Mouse (Mus musculus): ENCODE measurements around the gene Ifngr1. TPM values are rescaled to one million over a fixed set of nuclear protein-coding genes. Genes with fewer than 3 reads are reported as not detected.
A peak's percentile ranks its signal among the peaks of the same experiment; 100 is the strongest.

The Ifngr1 gene
- 115 TPM for polyA plus RNA-seq (2021)

DNA sequence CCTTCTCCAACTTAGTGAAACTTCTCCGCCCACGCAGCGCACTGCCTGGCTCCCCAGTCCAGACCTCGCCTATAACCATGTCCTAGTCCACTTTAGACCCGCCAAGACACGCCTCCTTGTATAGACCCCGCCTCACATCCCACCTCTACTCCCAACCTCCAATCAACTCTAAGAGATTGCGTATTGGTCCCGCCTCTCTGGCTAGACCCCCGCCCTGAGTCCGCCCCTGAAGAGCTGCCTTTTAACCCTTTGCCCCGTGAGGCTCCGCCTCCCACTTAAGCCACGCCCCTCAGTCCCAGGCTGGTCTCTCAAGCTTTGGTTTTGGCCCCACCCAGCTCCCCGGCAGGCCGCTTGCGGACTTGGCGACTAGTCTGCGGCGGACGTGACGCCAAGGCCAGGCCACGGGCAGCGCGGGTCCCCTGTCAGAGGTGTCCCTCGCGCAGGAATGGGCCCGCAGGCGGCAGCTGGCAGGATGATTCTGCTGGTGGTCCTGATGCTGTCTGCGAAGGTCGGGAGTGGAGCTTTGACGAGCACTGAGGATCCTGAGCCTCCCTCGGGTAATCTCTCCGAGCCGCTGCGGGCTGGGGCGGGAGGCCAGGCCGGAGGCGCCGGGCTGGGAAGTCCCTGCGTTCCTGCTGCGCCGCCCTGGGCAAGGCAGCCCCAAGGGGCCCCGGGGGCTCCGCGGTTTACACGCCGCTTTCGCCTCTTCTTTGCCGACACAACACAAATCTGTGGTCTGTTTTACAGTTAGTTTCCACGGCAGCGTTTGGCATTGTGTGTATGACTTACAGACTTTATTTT, at the start of gene Ifngr1:
TSS of gene Ifngr1 (plus strand) at position 309 of the 801 bp plus-strand sequence.
- CTCF ChIA-PET: interaction anchor here (0.8 to 1.5 kb wide), 5 partner anchors 11 to 66 kb away, joined by 3 to 4 read pairs (median 3); no protein-coding TSS in a partner anchor
- TF ChIP-seq CTCF (IDR thresholded peaks at IDR 0.05): no peak
- H3K27me3 ChIP-seq: no peaks in the 10 kb centered on the region
- in situ Hi-C loops (cut with MboI; ENCODE audit: low pct_unique_long_range_greater_than_20kb): loop anchor here (10.0 kb wide), 1 partner anchor 347 kb away; no protein-coding TSS in a partner anchor
- DNase-seq (ENCODE audit: low read depth, low spot score): peak; percentile 97
- POLR2A ChIA-PET: no interaction called here
- peak; percentile 95 for ATAC-seq

DNA sequence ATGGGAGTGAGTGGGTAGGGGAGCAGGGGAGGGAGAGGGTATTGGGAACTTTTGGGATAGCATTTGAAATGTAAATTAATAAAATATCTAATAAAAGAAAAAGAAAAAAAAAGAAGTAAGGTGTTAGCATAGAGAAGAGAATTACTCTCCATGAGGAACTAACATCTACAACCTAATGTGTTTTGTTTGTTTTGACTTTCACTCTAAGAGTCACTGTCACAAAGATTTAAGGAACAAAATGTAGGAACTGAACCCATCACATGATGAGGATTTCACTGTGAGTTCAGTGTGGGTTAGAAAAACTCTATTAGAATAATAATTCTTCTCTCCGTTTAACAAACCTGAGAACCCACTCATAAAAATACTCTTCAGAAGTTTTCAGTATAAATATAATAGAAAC, 44.9 kb upstream of the Ifngr1 start:
- ChIA-PET CTCF (no interaction called here), POLR2A (no interaction called here)
- no peaks in the 10 kb centered on the region for H3K27me3 ChIP-seq
- in situ Hi-C loops (cut with MboI; ENCODE audit: low pct_unique_long_range_greater_than_20kb): no loop called here
- no peak for TF ChIP-seq CTCF (IDR thresholded peaks at IDR 0.05)
- DNase-seq (ENCODE audit: low read depth, low spot score) (no peak), ATAC-seq (no peak)

DNA sequence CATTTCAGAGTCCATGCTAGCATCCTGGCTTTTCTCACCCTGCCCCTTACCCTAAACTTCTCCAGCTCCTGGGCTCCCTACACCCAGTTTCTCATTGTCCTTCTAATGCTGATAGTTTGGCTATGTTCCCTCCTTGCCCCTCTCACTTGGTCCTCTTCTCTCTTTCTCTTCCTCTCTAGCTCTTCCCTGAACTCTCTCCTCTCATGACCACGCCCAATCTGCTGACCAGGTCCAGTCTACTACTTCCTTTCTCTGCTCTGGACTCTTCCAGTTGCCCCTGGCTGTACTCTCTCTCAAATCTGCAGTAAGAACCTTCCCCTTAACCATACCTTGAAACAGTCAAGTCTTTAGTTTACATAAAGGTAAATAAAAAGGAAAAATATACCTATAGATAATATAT, 43.7 kb upstream of the Ifngr1 start:
- no peak for DNase-seq (ENCODE audit: low read depth, low spot score)
- no peak for ATAC-seq
- TF ChIP-seq CTCF (IDR thresholded peaks at IDR 0.05): no peak
- in situ Hi-C loops (cut with MboI; ENCODE audit: low pct_unique_long_range_greater_than_20kb): no loop called here
- POLR2A ChIA-PET: interaction anchor here (0.7 kb wide), 1 partner anchor 14 kb away, joined by 3 read pairs; no protein-coding TSS in a partner anchor
- CTCF ChIA-PET: no interaction called here
- H3K27me3 ChIP-seq: no peaks in the 10 kb centered on the region

DNA sequence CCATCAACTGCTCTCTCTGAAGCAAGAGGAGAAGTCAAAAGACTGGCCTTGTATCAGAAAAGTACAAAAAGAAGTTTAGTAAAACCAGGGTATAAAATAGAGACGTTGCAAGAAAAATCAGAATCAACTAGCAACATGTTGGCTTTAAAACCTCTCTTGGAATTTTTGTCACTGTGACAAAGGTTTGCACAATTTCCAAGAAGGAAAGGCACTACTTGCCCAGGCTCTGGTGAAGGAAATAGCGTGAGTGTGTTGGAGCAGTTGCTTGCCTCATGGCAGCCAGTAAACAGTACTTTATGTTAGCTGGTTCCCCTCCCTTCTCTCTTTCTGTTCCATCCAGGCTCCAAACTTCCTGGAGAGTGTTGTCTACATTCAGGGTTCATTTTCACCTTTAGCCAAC, 43.3 kb upstream of the Ifngr1 start:
- in situ Hi-C loops (cut with MboI; ENCODE audit: low pct_unique_long_range_greater_than_20kb): no loop called here
- no peaks in the 10 kb centered on the region for H3K27me3 ChIP-seq
- ATAC-seq (no peak), DNase-seq (ENCODE audit: low read depth, low spot score) (no peak)
- CTCF ChIA-PET: no interaction called here
- POLR2A ChIA-PET: interaction anchor here (0.7 kb wide), 1 partner anchor 13 kb away, joined by 3 read pairs; no protein-coding TSS in a partner anchor
- no peak for TF ChIP-seq CTCF (IDR thresholded peaks at IDR 0.05)

DNA sequence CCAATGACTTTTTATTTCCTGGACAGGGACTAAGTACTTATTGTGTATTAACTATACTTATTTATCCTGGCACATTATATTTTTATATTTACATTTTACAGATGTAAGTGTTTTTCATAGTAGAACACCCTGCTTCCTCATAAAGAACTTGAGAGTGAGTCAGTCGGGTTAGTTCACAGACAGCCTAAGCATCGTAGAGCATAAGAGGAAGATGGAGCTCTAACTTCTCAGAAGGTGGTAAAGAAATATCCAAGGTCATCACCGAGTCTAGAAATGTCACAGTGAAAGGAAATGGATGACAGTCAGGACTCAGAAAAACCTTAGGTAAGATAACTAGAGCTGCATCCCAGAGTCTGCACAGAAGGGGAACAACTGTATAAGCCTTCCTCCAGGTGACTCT, 40.2 kb upstream of the Ifngr1 start:
- in situ Hi-C loops (cut with MboI; ENCODE audit: low pct_unique_long_range_greater_than_20kb): no loop called here
- H3K27me3 ChIP-seq: no peaks in the 10 kb centered on the region
- DNase-seq (ENCODE audit: low read depth, low spot score) (no peak), ATAC-seq (no peak)
- POLR2A ChIA-PET: no interaction called here
- CTCF ChIA-PET: interaction anchor here (1.3 kb wide), 1 partner anchor 10 kb away, joined by 3 read pairs; no protein-coding TSS in a partner anchor
- no peak for TF ChIP-seq CTCF (IDR thresholded peaks at IDR 0.05)

DNA sequence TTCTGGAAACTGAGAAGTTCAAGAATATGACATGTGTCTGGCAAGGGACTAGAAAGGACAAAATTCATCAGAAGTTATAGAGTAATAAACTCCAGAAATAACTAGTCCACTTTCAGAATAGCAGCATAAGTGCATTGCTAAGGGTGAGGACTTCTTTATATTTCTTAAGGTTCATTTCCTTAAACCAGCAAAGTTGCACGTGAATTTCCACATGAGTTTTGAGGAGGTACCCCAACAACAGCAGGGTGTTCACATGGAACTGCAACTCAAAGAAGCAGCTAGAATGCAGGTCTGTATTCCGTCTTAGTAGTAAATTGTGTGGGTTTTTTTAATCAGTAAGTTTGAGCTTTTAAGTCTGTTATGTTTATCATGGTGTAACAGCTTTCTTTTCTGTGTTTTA, 37.9 kb upstream of the Ifngr1 start:
- no peak for DNase-seq (ENCODE audit: low read depth, low spot score)
- POLR2A ChIA-PET: no interaction called here
- CTCF ChIA-PET: no interaction called here
- ATAC-seq: no peak
- in situ Hi-C loops (cut with MboI; ENCODE audit: low pct_unique_long_range_greater_than_20kb): no loop called here
- no peaks in the 10 kb centered on the region for H3K27me3 ChIP-seq
- no peak for TF ChIP-seq CTCF (IDR thresholded peaks at IDR 0.05)

DNA sequence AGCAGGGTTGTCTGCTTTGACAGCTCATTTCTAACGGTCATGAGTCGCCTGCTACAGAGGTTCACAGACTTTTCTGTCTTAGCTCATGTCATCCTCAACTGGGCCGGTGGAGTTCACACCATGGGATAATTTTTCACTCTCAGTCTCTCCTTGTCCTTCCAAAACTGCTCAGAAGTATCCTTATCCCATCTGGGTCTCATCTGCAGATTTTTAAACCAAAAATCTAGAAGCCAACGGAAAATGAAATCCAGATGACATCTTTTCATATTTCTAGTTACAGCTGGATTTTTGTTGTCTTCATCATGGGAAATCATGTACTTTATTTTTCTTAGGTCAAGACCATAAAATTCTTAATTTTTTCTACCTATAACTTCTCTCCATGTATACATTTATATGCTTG, 34.1 kb upstream of the Ifngr1 start:
- in situ Hi-C loops (cut with MboI; ENCODE audit: low pct_unique_long_range_greater_than_20kb): no loop called here
- ChIA-PET POLR2A (no interaction called here), CTCF (interaction anchor here (1.6 kb wide), 1 partner anchor 12 kb away, joined by 4 read pairs; no protein-coding TSS in a partner anchor)
- TF ChIP-seq CTCF (IDR thresholded peaks at IDR 0.05): no peak
- DNase-seq (ENCODE audit: low read depth, low spot score) (no peak), ATAC-seq (no peak)
- H3K27me3 ChIP-seq: no peaks in the 10 kb centered on the region

DNA sequence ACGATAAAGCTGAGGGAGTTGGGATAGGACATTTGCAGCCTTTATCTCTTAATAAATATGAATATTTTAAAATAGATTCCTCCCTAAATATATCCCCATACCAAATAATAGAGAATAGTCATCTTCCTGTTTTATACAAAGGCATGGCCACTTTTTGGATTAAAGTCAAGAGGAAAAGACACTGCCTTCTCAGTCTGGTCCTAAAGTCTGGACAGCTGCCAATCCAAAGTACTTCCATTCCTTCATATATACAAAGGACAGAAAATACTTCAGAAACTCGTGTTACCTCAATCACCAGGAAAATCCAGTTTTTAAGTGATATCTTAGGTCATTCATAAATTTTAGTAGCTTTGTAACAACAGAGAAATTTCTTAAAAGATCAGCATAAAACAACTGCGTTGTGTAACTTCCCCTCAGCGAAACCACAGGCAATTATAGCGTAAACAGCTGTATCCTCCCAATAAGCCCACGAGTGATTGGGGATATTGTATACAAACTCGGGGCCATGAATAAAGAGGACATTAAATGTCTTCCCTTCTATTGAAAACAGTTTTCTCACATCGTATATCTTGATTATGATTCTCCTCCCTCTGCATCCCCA, 32.1 kb upstream of the Ifngr1 start:
- ATAC-seq: no peak
- in situ Hi-C loops (cut with MboI; ENCODE audit: low pct_unique_long_range_greater_than_20kb): no loop called here
- ChIA-PET CTCF (no interaction called here), POLR2A (interaction anchor here (0.6 kb wide), 1 partner anchor 49 kb away, joined by 5 read pairs; no protein-coding TSS in a partner anchor)
- no peaks in the 10 kb centered on the region for H3K27me3 ChIP-seq
- no peak for DNase-seq (ENCODE audit: low read depth, low spot score)
- TF ChIP-seq CTCF (IDR thresholded peaks at IDR 0.05): no peak

DNA sequence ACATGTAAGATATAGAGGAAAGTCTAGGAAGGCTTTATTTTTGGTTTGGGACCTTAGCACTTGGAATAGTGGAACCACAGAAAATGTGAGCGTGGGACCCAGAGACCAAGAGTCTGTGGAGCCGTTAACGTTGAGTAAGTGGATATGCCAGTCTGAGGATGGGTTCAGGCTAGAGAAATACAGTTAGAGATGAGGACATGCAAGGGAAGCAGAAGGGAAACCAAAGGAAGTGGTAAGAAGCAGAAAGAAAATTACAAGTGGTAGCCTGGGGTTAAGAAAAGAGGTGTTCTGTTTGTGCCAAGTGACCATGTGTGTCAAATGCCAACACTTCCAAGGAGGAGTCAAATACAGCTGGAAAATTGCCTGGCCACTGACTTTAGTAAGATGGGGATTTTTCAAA, 29.2 kb upstream of the Ifngr1 start:
- ChIA-PET CTCF (interaction anchor here (1.1 kb wide), 1 partner anchor 11 kb away, joined by 3 read pairs; no protein-coding TSS in a partner anchor), POLR2A (no interaction called here)
- ATAC-seq: no peak
- no peak for DNase-seq (ENCODE audit: low read depth, low spot score)
- H3K27me3 ChIP-seq: no peaks in the 10 kb centered on the region
- in situ Hi-C loops (cut with MboI; ENCODE audit: low pct_unique_long_range_greater_than_20kb): no loop called here
- no peak for TF ChIP-seq CTCF (IDR thresholded peaks at IDR 0.05)

DNA sequence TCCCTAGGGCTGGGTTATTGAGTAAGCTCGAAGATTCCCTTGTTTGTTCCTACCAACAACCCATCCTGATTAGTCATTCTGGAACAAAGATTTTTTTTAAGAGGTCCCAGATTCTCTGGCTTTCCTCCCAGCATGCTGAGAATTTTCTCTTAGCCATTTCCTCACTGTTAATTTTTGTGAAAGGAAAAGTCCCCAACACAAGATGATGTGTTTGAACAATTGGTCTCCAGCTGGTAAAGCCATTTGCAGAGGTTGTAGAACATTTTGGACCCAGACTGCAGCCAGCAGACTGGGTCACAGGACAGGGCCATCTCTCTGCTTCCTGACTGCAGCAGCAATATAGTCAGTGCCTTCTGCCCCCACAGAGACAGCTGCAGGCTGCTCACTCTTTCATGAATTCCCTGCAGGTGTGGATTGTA, 28.3 kb upstream of the Ifngr1 start:
- no peak for TF ChIP-seq CTCF (IDR thresholded peaks at IDR 0.05)
- in situ Hi-C loops (cut with MboI; ENCODE audit: low pct_unique_long_range_greater_than_20kb): no loop called here
- no peak for DNase-seq (ENCODE audit: low read depth, low spot score)
- CTCF ChIA-PET: interaction anchor here (1.5 kb wide), 1 partner anchor 29 kb away, joined by 3 read pairs; the partner anchor contains the start of gene Ifngr1
- POLR2A ChIA-PET: no interaction called here
- no peaks in the 10 kb centered on the region for H3K27me3 ChIP-seq
- no peak for ATAC-seq

DNA sequence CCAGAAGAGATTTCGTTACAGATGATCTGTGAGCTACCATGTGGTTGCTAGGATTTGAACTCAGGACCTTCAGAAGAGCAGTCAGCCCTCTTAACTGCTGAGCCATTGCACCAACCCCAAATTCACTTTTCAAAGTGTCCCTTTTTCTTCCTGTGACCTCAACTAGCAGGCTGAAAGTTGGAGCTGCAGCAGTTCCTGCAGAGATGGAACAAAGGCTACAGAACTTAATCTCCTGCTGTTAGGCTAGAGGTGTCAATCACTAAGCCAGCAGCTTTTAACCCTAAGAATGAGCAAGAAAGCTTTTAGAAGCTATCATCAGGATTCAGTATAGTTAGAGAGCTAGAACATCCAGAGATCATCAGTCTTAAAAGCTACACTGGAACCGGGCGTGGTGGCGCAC, 24.3 kb upstream of the Ifngr1 start:
- ATAC-seq (no peak), DNase-seq (ENCODE audit: low read depth, low spot score) (no peak)
- in situ Hi-C loops (cut with MboI; ENCODE audit: low pct_unique_long_range_greater_than_20kb): no loop called here
- ChIA-PET POLR2A (no interaction called here), CTCF (no interaction called here)
- TF ChIP-seq CTCF (IDR thresholded peaks at IDR 0.05): no peak
- H3K27me3 ChIP-seq: no peaks in the 10 kb centered on the region

Data from Patski (cell line).